Mouse (Mus musculus) thymus, adult 2 months (tissue): ENCODE measurements around the gene Ect2l.

Experiments used
- CTCF ChIP-seq: fragments of 200-500 bp; IDR thresholded peaks from 2 replicates; pipeline ENCODE4 v1.5.1; 2012; ENCODE audit warnings: mild to moderate bottlenecking, control low read depth, low read length, moderate library complexity, borderline replicate concordance; ENCODE audit not compliant: control insufficient read depth, poor library complexity, insufficient read depth; ENCODE audit errors: extremely low read depth
- POLR2A ChIP-seq: fragments of 200-500 bp; IDR thresholded peaks from 2 replicates; pipeline ENCODE4 v1.6.1; 2012; ENCODE audit warnings: mild to moderate bottlenecking, low read length, control low read depth, moderate library complexity; ENCODE audit not compliant: control insufficient read depth, poor library complexity, insufficient read depth; ENCODE audit errors: extremely low read depth

GRCm38 (mm10) chr10:18188564-18188963, 22.1 kb downstream of the Ect2l start:
- no peak for TF ChIP-seq POLR2A
- TF ChIP-seq CTCF, result no peak
